Mouse (Mus musculus) liver, adult 2 months (tissue): ENCODE measurements at regions not wholly inside any gene's neighbourhood (a gene's known extent, or its start where the extent isn't known, plus 50 kb on each side); places are given as distances from the start of the nearest gene placed in this dataset.

Experiments used
- DNase-seq: peaks from one replicate; pipeline ENCODE4 v3.0.0-alpha.2; 2011; ENCODE audit warnings: low read depth, low spot score; ENCODE audit errors: extremely low read depth
- H3K27ac ChIP-seq: fragments of 200-500 bp; replicated peaks from 2 replicates; pipeline ENCODE4 v1.5.1; 2012; ENCODE audit warnings: low read depth, mild to moderate bottlenecking, control low read depth, inconsistent platforms, low read length; ENCODE audit not compliant: insufficient read depth
- H3K27me3 ChIP-seq: fragments of 200-500 bp; 2 replicates; pipeline ENCODE4 v1.6.1; 2012; ENCODE audit warnings: mild to moderate bottlenecking, moderate library complexity, low read length, inconsistent platforms; ENCODE audit not compliant: control insufficient read depth, insufficient read depth
- H3K36me3 ChIP-seq: fragments of 200-500 bp; 2 replicates; pipeline ENCODE4 v1.6.1; 2012; ENCODE audit warnings: low read length, inconsistent platforms; ENCODE audit not compliant: control insufficient read depth, insufficient read depth
- H3K4me1 ChIP-seq: fragments of 200-500 bp; 2 replicates; pipeline ENCODE4 v1.6.1; 2011; ENCODE audit warnings: low read length; ENCODE audit not compliant: control insufficient read depth, insufficient read depth
- H3K4me3 ChIP-seq: fragments of 200-500 bp; 2 replicates; pipeline ENCODE4 v1.5.1; 2011; ENCODE audit warnings: low read depth, mild to moderate bottlenecking, control low read depth, low read length, moderate library complexity; ENCODE audit not compliant: insufficient read depth
- H3K79me2 ChIP-seq: fragments of 200-500 bp; 2 replicates; pipeline ENCODE4 v1.6.1; 2012; ENCODE audit warnings: inconsistent platforms, mild to moderate bottlenecking, low read length, moderate library complexity; ENCODE audit not compliant: control insufficient read depth, insufficient read depth
- H3K9ac ChIP-seq: fragments of 200-500 bp; 2 replicates; pipeline ENCODE4 v1.6.1; 2012; ENCODE audit warnings: low read depth, mild to moderate bottlenecking, control low read depth, inconsistent platforms, low read length
- CTCF ChIP-seq: fragments of 200-500 bp; IDR thresholded peaks from 2 replicates; pipeline ENCODE4 v1.5.1; 2011; ENCODE audit warnings: low read depth, low read length, control low read depth
- POLR2A ChIP-seq: fragments of 200-500 bp; IDR thresholded peaks from 2 replicates; pipeline ENCODE4 v1.6.1; 2011; ENCODE audit warnings: low read length, control low read depth; ENCODE audit not compliant: insufficient read depth; ENCODE audit errors: extremely low read depth
- WGBS: fragments of 180-500 bp; shearing (Covaris S2); methylation state at CpG from one replicate; pipeline ENCODE4 v1.1.7; 2018; 5-methylcytosine and 5-hydroxymethylcytosine counted together

DNA sequence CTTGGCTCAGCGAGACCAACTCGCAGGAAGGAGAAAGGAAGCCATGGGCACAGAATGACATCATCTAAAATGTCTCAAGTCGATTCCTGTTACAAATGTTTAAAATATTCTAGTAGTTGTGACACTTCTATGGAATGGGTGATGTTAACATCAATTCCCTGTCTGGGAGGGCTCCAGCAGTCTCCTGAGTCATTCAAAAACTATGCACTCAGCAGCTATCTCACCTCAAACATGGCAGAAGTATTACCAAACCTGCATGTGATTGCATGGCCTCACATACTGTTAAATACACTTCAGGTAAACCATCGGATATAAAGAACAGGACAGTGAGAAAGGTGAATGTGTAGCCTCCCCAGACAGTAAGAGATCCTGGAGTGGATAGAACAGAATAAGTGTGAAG lies 66.7 kb upstream of the Tnfaip3 start:
- no peak for TF ChIP-seq CTCF
- no peak for TF ChIP-seq POLR2A
- H3K4me3 ChIP-seq: no peak overlapping the region
- H3K9ac ChIP-seq: no peak overlapping the region
- H3K27ac ChIP-seq: no peak overlapping the region
- no peaks in the 10 kb centered on the region for H3K79me2 ChIP-seq
- H3K27me3 ChIP-seq: no peaks in the 10 kb centered on the region
- H3K4me1 ChIP-seq: peaks cover 5% of the 10 kb centered on the region
- no peak for DNase-seq
- no peaks in the 10 kb centered on the region for H3K36me3 ChIP-seq
- 87% methylated on average over 4 of the region's 4 CpGs for WGBS

DNA sequence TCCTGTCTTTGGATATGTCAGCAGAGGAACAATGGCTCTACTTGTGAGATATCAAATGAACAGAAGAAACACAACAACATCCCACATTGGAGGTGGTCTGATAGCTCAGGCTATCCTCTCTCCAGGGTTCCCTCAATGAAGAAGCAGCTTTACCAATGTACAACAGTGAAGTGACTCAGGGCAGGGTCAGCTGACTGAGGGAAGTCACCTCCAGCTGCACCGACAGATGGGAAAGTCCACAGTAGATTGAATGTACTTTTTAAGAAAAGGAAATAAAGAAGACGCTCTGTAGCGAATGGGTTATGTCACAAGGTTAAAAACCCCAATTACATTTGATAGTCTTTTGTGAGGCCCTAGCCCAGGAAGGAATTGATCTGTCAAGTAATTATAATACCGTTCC lies 62.6 kb upstream of the Tnfaip3 start:
- Histone ChIP-seq H3K27me3 (no peaks in the 10 kb centered on the region), H3K79me2 (no peaks in the 10 kb centered on the region), H3K4me1 (no peaks in the 10 kb centered on the region), H3K4me3 (no peak overlapping the region), H3K9ac (no peak overlapping the region), H3K27ac (no peak overlapping the region), H3K36me3 (no peaks in the 10 kb centered on the region)
- TF ChIP-seq POLR2A (no peak), CTCF (no peak)
- 78% methylated on average over 4 of the region's 4 CpGs for WGBS
- no peak for DNase-seq

DNA sequence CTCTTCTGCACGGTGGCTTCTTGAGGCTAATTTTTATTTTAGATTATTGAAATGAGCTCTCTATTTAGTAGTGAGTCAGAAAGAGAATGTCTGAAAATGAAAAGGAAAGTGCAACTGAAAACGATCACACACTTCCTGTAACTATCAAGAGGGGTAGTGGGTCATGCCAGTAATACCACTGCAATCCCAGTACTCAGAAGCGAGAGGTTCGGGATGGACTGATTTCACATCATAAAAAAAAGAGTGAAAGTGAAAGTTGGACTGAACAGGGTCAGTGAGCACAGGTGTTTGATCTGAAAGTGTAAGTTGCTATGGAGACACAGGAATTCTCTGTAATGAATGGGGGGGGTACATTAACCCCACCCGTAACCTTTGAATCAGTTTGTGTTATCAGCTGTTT lies 52.9 kb upstream of the Tnfaip3 start:
- 65% methylated on average over 5 of the region's 5 CpGs for WGBS

DNA sequence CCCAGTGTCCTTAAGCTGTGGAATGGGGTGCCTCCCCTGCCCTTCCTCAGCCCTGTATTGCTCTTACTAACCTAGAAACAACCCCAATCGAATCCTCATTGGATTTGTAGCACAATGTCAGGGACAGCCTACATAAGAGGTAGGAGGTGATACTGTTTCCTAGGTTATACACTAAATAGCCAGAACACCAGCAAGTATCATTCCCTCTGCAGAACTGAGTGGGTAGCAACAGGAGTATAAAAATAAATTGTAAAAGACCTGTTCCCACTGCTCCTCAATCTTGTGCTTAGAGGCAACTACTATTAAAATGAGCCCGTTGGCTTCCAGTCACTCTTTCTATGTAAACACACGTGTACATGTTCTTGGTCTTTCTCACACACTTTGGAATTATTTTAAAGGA lies 52.2 kb upstream of the Tnfaip3 start:
- Histone ChIP-seq H3K27me3 (no peaks in the 10 kb centered on the region), H3K9ac (no peak overlapping the region), H3K27ac (no peak overlapping the region), H3K36me3 (no peaks in the 10 kb centered on the region), H3K79me2 (no peaks in the 10 kb centered on the region), H3K4me3 (no peak overlapping the region), H3K4me1 (no peaks in the 10 kb centered on the region; the same call in 1 of the 2 replicates)
- TF ChIP-seq CTCF (no peak), POLR2A (no peak)
- DNase-seq: no peak
- 81% methylated on average over 3 of the region's 3 CpGs for WGBS

More for the DNA sequence above, 52.9 kb upstream of the Tnfaip3 start:
- Histone ChIP-seq H3K9ac (no peak overlapping the region), H3K4me3 (no peak overlapping the region), H3K36me3 (no peaks in the 10 kb centered on the region), H3K27me3 (no peaks in the 10 kb centered on the region), H3K79me2 (no peaks in the 10 kb centered on the region), H3K27ac (no peak overlapping the region), H3K4me1 (no peaks in the 10 kb centered on the region; the same call in 1 of the 2 replicates)
- TF ChIP-seq CTCF (no peak), POLR2A (no peak)
- no peak for DNase-seq

DNA sequence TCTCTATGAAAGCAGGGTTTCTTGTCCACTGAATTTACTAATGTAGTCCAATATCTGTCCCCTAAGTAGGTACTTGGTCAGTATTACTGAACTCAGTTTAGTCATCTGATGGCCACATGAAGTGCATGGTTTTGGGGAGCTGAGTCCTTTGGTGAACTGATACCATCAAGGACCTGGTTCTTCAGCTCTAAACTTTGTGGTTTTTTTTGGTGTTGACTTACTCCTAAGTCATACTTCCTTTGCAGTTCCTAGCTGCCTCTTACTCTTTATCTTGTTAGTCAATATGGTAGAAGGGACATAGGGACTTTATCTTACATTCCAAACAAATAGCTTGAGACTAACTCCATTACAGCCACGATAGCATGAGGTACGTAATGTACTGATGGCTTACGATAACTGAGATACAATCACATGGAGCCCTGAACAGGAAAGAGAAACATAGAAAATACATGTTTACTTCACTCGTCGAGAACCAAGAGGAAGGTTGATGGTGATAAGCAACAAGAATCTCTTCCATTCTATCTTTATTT lies 51.4 kb upstream of the Tnfaip3 start:
- H3K36me3 ChIP-seq: no peaks in the 10 kb centered on the region
- H3K27ac ChIP-seq: no peak overlapping the region
- H3K27me3 ChIP-seq: no peaks in the 10 kb centered on the region
- DNase-seq: no peak
- no peak overlapping the region for H3K9ac ChIP-seq
- no peak overlapping the region for H3K4me3 ChIP-seq
- no peaks in the 10 kb centered on the region; the same call in 1 of the 2 replicates for H3K4me1 ChIP-seq
- no peaks in the 10 kb centered on the region for H3K79me2 ChIP-seq
- TF ChIP-seq POLR2A (no peak), CTCF (no peak)
- 77% methylated on average over 5 of the region's 5 CpGs for WGBS
